Mouse (Mus musculus): ENCODE data around the gene Ddb2. TPM values are rescaled to one million over a fixed set of nuclear protein-coding genes. Genes with fewer than 3 reads are reported as not detected.
A peak's percentile ranks its signal among the peaks of the same experiment; 100 is the strongest.

Gene Ddb2
- polyA plus RNA-seq, 1 experiment = 13.7 TPM

GRCm38 (mm10) chr2:91259493-91259892 is 22.7 kb upstream of the Ddb2 start:
- peaks cover 15% of the 10 kb centered on the region for H3K4me1 ChIP-seq (ENCODE audit: control insufficient read depth, insufficient read depth, low read length)
- H3K4me3 ChIP-seq (ENCODE audit: control insufficient read depth, low read depth, low read length) = no peak overlapping the region
- no peaks in the 10 kb centered on the region for H3K36me3 ChIP-seq (ENCODE audit: control insufficient read depth, insufficient read depth, low read length)
- no peak for TF ChIP-seq POLR2A (IDR thresholded peaks at IDR 0.05; ENCODE audit: control insufficient read depth, low read depth, low read length)
- H3K27ac ChIP-seq (ENCODE audit: control insufficient read depth, insufficient read depth, low read depth, low read length) = no peak overlapping the region
- H3K27me3 ChIP-seq (ENCODE audit: control insufficient read depth, insufficient read depth, low read length) = no peaks in the 10 kb centered on the region

GRCm38 (mm10) chr2:91258830-91259229 is 22.0 kb upstream of the Ddb2 start:
- Histone ChIP-seq H3K36me3 (ENCODE audit: control insufficient read depth, insufficient read depth, low read length) (no peaks in the 10 kb centered on the region), H3K27me3 (ENCODE audit: control insufficient read depth, insufficient read depth, low read length) (no peaks in the 10 kb centered on the region)

GRCm38 (mm10) chr2:91258054-91258453 is 21.3 kb upstream of the Ddb2 start:
- Histone ChIP-seq H3K27me3 (ENCODE audit: control insufficient read depth, insufficient read depth, low read length) (no peaks in the 10 kb centered on the region), H3K4me1 (ENCODE audit: control insufficient read depth, insufficient read depth, low read length) (peaks cover 8% of the 10 kb centered on the region), H3K36me3 (ENCODE audit: control insufficient read depth, insufficient read depth, low read length) (no peaks in the 10 kb centered on the region), H3K4me3 (ENCODE audit: control insufficient read depth, low read depth, low read length) (no peak overlapping the region), H3K27ac (ENCODE audit: control insufficient read depth, insufficient read depth, low read depth, low read length) (no peak overlapping the region; the same call in 1 of the 2 replicates)
- TF ChIP-seq CTCF (IDR thresholded peaks at IDR 0.05; ENCODE audit: control insufficient read depth, insufficient read depth, insufficient replicate concordance, low read depth, low read length) (no peak), POLR2A (IDR thresholded peaks at IDR 0.05; ENCODE audit: control insufficient read depth, low read depth, low read length) (no peak)

More at GRCm38 (mm10) chr2:91258830-91259229, 22.0 kb upstream of the Ddb2 start:
- no peak overlapping the region for H3K27ac ChIP-seq (ENCODE audit: control insufficient read depth, insufficient read depth, low read depth, low read length)
- no peak for TF ChIP-seq POLR2A (IDR thresholded peaks at IDR 0.05; ENCODE audit: control insufficient read depth, low read depth, low read length)
- no peak for TF ChIP-seq CTCF (IDR thresholded peaks at IDR 0.05; ENCODE audit: control insufficient read depth, insufficient read depth, insufficient replicate concordance, low read depth, low read length)
- H3K4me3 ChIP-seq (ENCODE audit: control insufficient read depth, low read depth, low read length) = no peak overlapping the region
- H3K4me1 ChIP-seq (ENCODE audit: control insufficient read depth, insufficient read depth, low read length) = peaks cover 9% of the 10 kb centered on the region

GRCm38 (mm10) chr2:91257126-91257980 is 20.6 kb upstream of the Ddb2 start:
- TF ChIP-seq POLR2A (IDR thresholded peaks at IDR 0.05; ENCODE audit: control insufficient read depth, low read depth, low read length) (no peak), CTCF (IDR thresholded peaks at IDR 0.05; ENCODE audit: control insufficient read depth, insufficient read depth, insufficient replicate concordance, low read depth, low read length) (no peak)
- Histone ChIP-seq H3K27ac (ENCODE audit: control insufficient read depth, insufficient read depth, low read depth, low read length) (peak overlapping the region; percentile 43), H3K4me1 (ENCODE audit: control insufficient read depth, insufficient read depth, low read length) (peaks cover 8% of the 10 kb centered on the region)

GRCm38 (mm10) chr2:91256256-91257125 is 19.7 kb upstream of the Ddb2 start:
- peak overlapping the region; percentile 29; the same call in 1 of the 2 replicates for H3K27ac ChIP-seq (ENCODE audit: control insufficient read depth, insufficient read depth, low read depth, low read length)
- H3K27me3 ChIP-seq (ENCODE audit: control insufficient read depth, insufficient read depth, low read length) = no peaks in the 10 kb centered on the region
- H3K36me3 ChIP-seq (ENCODE audit: control insufficient read depth, insufficient read depth, low read length) = no peaks in the 10 kb centered on the region
- H3K4me1 ChIP-seq (ENCODE audit: control insufficient read depth, insufficient read depth, low read length) = peaks cover 8% of the 10 kb centered on the region
- TF ChIP-seq CTCF (IDR thresholded peaks at IDR 0.05; ENCODE audit: control insufficient read depth, insufficient read depth, insufficient replicate concordance, low read depth, low read length) (no peak), POLR2A (IDR thresholded peaks at IDR 0.05; ENCODE audit: control insufficient read depth, low read depth, low read length) (no peak)
- peak overlapping the region; percentile 87 for H3K4me3 ChIP-seq (ENCODE audit: control insufficient read depth, low read depth, low read length)

More at GRCm38 (mm10) chr2:91257126-91257980, 20.6 kb upstream of the Ddb2 start:
- Histone ChIP-seq H3K4me3 (ENCODE audit: control insufficient read depth, low read depth, low read length) (peak overlapping the region; percentile 87), H3K36me3 (ENCODE audit: control insufficient read depth, insufficient read depth, low read length) (no peaks in the 10 kb centered on the region), H3K27me3 (ENCODE audit: control insufficient read depth, insufficient read depth, low read length) (no peaks in the 10 kb centered on the region)

GRCm38 (mm10) chr2:91255661-91256150 is 18.9 kb upstream of the Ddb2 start, which contains the start of gene Pacsin3:
Gene Pacsin3, plus strand, starts transcription at chr2:91255954.
- TF ChIP-seq POLR2A (IDR thresholded peaks at IDR 0.05; ENCODE audit: control insufficient read depth, low read depth, low read length) (no peak), CTCF (IDR thresholded peaks at IDR 0.05; ENCODE audit: control insufficient read depth, insufficient read depth, insufficient replicate concordance, low read depth, low read length) (no peak)
- H3K27me3 ChIP-seq (ENCODE audit: control insufficient read depth, insufficient read depth, low read length) = no peaks in the 10 kb centered on the region
- H3K4me1 ChIP-seq (ENCODE audit: control insufficient read depth, insufficient read depth, low read length) = peaks cover 8% of the 10 kb centered on the region
- H3K27ac ChIP-seq (ENCODE audit: control insufficient read depth, insufficient read depth, low read depth, low read length) = peak within 1 kb of the TSS; percentile 29; the same call in 1 of the 2 replicates
- peak within 1 kb of the TSS; percentile 87 for H3K4me3 ChIP-seq (ENCODE audit: control insufficient read depth, low read depth, low read length)
- H3K36me3 ChIP-seq (ENCODE audit: control insufficient read depth, insufficient read depth, low read length) = no peaks in the 10 kb centered on the region
